Mouse (Mus musculus) R1 (cell line): ENCODE data around the gene Maf.

ENCODE experiments used
- DNase-seq: peaks from one replicate; pipeline ENCODE4 v3.0.0-alpha.2; 2018; ENCODE audit warnings: low read depth, low spot score

Maf gene

GRCm38 (mm10) chr8:115705591-115706110 is 1.9 kb downstream of the Maf start:
- peak; percentile 48 for DNase-seq

- DNase-seq: no peak
These were observed 4.5 kb downstream of the Maf start for GRCm38 (mm10) chr8:115703056-115703455.

- no peak for DNase-seq
These were observed 6.6 kb downstream of the Maf start for GRCm38 (mm10) chr8:115701001-115701400.

- DNase-seq: no peak
These were observed 8.4 kb downstream of the Maf start for GRCm38 (mm10) chr8:115699151-115699550.

GRCm38 (mm10) chr8:115697410-115697809 is 10.2 kb downstream of the Maf start:
- no peak for DNase-seq

- no peak for DNase-seq
These were observed 10.9 kb downstream of the Maf start for GRCm38 (mm10) chr8:115696661-115697060.

GRCm38 (mm10) chr8:115687349-115687748 is 20.2 kb downstream of the Maf start:
- no peak for DNase-seq

GRCm38 (mm10) chr8:115683309-115683708 is 24.3 kb downstream of the Maf start:
- DNase-seq: no peak

- no peak for DNase-seq
These were observed 28.1 kb downstream of the Maf start for GRCm38 (mm10) chr8:115679539-115679938.

- DNase-seq: no peak
These were observed 42.7 kb downstream of the Maf start for GRCm38 (mm10) chr8:115664866-115665265.

- DNase-seq: no peak
These were observed 57.5 kb downstream of the Maf start for GRCm38 (mm10) chr8:115650110-115650521.

- no peak for DNase-seq
These were observed 62.5 kb downstream of the Maf start for GRCm38 (mm10) chr8:115645139-115645538.

GRCm38 (mm10) chr8:115641936-115642335 is 65.7 kb downstream of the Maf start:
- DNase-seq: no peak

- DNase-seq: no peak
These were observed 67.6 kb downstream of the Maf start for GRCm38 (mm10) chr8:115639951-115640350.

- DNase-seq: no peak
These were observed 70.8 kb downstream of the Maf start for GRCm38 (mm10) chr8:115636751-115637150.
